Mouse (Mus musculus): ENCODE results near the gene Ugt1a6a.

Gene Ugt1a6a

DNA sequence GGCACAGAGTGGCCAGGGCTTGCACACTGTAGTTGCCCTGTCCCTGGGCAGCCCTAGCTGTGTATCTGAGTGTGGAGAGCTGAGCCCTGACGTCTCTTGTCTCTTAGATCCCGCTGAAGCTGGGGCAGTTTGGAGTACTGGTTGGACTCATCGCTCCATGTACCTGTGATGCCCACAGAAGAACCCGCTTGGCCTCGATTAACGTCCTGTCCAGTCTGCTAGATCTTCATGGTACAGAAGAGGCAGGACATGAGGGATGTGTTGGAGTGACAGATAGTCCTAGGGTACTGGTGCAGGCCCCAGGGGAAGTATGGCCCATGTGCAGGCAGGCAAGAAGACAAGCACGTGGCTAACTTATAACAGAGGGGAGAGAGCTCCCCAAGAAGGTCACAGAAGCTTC is 115.0 kb downstream of the Ugt1a6a start:
- no peak for DNase-seq (ENCODE audit: low read depth, low spot score)

DNA sequence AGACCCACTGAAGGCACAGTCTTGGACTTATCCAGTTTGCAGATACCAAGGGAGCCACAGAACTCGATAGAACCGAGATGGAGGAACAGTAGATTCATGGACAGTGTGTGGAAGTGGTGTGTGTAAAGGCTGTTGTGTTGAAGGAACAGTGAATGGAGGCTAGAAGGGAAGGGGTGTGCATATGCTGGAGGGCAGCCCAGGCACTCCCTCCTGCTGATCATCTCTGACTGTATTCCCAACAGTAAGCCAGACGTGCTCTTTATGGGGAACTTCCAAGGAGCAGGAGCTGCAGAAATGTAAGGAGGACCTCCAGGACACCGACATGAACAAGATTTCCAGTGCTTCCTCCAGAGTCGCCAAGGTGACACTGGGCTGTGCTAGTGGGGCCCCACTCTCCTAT is 115.4 kb downstream of the Ugt1a6a start:
- no peak for DNase-seq (ENCODE audit: low read depth, low spot score)

DNA sequence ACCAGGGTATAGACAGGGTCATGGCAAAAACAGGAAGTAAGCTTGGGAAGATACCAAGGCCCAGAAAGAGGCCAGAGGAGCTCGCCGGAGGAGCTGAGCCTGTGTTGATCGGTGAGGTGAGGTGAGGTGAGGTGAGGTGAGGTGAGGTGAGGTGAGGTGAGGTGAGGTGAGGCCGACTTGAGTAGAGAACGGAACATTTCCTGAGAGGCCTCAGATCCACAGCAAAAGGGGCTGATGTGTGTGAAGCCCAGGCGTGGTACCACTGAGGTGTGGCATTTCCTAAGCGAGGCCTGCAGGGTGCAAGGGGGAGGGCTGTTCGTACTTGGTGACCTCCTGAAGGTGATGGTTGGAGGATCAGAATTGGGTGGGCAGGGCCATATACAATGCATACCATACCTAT is 118.5 kb downstream of the Ugt1a6a start:
- no peak for DNase-seq (ENCODE audit: low read depth, low spot score)

DNA sequence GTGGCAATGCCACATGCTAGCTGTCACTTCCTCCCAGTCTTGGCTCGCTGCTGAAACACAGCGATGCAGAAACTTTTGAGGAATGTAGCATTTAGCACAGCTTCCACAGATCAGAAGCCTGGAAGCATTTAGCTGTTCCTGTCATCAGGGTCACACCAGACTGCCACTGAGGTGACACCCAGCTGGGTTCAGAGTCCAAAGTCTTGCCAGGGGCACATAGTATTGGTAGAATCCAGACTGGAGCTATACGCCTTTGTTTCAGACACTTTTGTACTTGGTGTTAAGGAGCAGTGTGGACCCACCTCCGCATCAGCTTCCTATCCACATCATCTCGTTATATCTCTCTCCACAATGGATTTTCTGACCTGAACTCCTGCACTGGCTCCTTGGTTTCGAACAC is 118.9 kb downstream of the Ugt1a6a start:
- no peak for DNase-seq (ENCODE audit: low read depth, low spot score)

DNA sequence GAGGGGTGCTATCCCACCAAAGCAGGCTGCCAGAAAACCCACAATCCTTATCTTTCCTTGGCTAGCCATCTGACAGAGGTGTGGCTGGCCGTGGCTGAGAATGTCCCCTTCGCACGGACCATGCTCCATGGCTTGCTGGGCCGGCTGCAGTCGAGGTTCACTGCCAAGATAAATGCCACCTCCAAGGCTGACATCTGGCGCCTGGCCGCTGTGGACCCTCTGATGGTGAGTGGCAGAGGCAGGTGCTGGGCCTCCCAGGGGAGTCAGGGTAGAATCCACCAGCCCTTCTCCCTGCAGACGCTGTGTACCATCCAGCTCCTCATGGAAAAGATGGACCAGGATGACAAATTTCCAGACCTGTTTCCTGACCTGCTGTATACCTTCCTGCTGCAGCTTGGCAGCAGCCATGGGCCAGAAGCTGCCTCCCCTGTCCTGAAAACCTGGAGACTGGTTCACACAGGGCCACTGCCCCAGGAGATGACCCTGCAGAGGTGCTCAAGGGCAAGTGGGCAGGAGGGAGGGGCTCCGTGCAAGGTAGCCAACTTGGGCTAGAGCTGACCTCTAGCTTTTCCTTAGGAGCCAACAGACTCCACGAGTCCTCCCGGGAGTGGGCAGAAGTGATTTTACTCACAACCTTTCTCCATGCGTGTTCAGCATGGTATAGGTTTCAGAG is 120.3 kb downstream of the Ugt1a6a start:
- DNase-seq (ENCODE audit: low read depth, low spot score) = no peak

DNA sequence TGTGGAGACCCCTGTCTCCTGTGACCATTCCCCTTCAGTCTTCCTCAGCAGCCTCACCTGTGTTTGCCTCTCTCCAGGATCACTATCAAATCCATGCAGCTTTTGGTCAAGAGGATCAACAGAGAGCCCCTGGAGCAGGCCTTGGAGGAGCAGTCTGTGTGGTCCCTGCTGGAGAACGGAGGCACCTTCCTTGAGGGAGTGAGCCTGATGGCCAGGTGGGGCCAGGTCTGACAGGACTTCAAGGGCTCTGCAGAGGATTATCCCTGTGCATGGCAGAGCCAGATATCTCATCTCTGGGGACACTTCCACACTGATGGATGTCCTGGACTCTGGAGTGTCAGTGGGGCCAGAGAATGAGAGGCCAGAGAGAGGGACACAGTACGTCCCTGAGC is 120.9 kb downstream of the Ugt1a6a start:
- DNase-seq (ENCODE audit: low read depth, low spot score) = no peak

DNA sequence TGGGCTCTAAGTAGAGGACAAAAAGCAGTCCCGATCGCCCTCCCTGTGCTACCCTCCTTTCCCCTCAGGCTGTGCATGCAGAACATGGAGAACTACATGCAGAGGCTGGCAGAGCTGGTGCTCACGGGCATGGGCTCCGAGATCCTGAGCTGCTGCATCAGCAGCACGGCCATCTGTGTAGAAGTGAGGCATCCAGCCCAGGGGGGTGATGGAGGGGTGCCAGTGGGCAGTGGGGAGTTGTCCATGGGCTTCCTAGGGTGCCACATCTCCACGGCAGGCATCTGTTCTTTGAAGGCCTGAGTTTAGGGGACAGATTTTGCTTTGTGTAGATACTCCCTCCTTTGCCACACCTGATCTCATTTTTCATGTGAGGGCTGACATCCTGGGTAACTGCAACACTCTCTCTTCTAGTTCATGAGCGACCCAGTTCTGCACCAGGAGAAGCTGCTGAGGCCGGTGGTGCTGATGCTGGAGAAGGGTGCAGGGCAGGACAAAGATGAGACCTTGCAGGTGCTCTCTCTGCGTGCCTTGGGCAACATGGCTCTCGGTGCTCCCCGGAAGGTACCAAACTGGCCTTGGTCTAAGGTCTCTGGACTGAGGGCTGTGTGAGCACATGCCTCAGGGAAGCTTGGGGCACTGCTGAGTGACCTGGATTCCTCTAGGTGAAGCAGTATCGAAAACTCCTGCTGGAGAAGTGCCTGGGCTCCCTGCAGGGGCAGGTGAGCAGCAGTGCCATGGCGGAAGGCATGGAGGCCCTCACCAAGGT is 121.6 kb downstream of the Ugt1a6a start:
- no peak for DNase-seq (ENCODE audit: low read depth, low spot score)

DNA sequence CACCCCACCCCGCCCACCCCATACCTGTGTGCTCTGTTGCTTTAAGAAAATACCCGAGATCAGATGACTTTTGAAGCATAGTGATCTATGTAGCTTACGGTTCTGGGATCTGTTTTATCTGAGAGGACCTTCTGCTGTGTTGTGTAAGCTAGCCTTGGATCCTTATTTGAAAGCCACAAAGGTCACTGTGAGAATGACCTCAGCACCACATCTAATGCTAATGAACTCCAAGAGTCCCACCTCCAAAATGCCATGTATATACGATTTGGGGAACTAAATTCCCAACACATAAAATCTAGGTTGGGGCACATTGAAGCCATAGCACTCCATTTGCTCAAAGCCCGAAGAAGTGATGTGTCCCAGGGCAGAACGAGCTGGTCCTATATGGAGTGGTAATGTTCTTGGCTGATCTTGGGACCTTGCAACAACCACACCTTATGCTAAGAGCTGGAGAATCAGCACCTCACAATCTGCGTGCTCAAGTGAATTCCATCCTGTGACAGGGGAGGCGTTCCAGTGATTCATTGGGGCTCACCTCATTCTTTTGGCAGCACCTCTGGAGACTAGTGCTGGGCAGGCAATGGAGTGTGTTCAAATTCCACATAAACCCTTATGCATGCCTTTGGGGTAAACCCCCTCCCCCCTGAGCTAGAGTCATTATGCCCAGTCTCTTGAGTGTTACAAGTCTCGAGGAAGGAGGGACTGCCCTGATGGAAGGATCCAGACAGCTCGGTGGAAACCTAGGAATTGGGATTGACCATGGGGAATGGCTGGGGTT is 122.5 kb downstream of the Ugt1a6a start:
- no peak for DNase-seq (ENCODE audit: low read depth, low spot score)

DNA sequence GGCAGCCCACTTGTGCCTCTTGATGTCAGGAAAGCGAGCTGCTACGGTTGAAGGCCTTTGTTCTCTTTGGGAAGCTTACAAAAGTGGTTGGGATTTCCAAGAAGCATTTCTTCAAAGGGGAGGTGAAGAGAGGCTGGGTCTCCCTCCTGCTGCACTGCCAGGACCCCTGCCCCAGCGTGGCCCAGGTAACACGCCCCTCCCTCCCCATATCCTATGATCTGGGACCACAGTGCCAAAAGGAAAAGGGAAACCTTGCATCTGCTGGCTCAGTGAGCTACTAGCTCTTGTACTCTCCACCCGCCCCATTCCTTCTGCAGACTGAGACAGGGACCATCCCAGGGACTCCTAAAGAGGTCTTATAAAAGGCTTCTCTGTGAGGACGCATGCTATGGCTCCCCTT is 123.1 kb downstream of the Ugt1a6a start:
- no peak for DNase-seq (ENCODE audit: low read depth, low spot score)

DNA sequence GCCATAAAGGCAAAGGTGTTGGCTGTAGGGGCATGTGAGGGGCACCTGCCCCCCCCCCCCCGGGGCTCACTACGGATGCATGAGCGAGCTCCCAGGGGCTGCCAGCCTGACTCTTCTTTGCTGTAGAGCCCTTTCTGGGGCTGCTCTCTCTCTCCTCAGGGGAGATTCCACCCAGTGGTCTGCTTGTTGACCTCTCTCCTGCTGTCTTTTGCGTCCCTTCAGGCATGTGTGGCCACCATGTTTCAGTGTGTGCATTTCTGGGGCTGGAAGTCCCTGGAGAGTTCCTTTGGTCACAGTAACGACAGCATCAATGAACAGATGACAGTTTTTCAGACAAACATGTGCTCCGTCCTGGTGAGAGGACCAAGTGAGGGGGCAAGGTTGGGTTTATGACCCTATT is 123.8 kb downstream of the Ugt1a6a start:
- DNase-seq (ENCODE audit: low read depth, low spot score) = no peak

DNA sequence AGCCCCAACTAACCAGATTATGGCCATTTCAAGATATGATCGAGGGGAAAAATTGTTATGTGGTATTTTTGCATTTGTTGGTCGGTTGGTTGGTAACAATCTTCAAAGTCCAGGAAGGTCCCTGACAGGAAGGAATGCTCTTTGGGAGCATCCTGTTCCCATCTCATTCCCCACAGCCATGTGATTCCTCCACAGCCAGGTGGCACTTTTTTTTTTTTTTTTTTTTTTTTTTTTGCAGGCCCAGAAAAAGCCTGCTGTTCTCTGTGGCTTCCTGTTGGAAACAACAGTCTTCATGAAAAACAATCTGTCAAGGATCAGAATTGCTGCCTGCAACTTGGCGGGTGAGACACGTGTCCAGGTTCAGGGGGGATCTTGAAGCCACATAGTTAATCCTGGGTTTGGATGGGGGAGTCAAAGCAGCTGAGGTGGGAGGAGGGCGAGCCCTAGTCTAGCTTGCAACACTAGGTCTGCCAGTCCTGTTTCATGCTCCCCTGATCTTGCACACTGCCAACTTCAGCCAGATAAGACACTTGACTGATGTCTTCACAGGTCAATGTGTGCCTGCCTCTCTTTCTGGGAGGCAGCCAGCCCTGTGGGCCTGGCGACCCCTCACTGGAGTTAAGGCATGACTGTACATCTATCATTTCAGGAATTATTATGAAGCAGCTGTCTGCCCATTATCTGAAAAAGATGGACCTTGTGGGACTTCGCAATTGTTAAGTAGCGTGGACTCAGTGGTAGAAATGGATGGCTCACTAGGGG is 124.5 kb downstream of the Ugt1a6a start:
- DNase-seq (ENCODE audit: low read depth, low spot score) = peak; percentile 44

DNA sequence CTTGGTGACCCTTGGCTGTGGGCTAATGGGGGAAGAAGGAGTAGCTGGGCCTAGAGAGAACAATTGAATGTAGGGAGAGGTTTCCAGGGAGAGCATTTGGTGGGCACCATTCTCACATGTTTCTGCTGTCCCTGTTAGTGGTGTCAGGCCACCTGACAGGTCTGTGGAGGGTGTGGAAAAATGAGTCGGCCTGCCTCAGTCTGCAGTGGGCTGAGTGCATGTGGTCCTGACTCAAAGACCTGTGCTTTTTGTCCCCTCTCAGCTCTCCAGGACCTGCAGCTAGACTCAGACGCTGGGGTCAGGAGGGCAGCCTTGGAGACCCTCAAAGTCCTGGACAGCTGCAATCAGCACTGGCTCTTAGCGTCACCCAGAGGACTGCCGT is 125.0 kb downstream of the Ugt1a6a start:
- no peak for DNase-seq (ENCODE audit: low read depth, low spot score)

DNA sequence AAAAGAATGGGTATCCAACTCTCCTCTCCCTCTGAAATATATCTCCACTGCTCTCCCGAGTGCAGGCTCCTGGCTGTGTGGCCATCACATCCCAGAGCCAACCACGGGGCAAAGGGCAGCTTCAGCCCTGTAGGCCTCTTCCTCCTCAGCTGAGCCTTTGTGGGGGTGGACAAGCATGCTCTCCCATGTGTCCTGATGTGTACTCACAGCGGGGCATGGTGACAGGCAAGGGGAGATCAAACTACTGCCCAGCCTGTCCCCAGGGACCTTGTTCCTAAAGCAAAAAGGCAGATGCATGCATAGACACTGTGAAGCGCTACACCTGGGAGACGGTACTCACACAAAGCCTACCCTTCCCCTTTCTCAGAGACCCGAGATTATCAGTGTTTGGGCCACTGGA is 125.5 kb downstream of the Ugt1a6a start:
- no peak for DNase-seq (ENCODE audit: low read depth, low spot score)

DNA sequence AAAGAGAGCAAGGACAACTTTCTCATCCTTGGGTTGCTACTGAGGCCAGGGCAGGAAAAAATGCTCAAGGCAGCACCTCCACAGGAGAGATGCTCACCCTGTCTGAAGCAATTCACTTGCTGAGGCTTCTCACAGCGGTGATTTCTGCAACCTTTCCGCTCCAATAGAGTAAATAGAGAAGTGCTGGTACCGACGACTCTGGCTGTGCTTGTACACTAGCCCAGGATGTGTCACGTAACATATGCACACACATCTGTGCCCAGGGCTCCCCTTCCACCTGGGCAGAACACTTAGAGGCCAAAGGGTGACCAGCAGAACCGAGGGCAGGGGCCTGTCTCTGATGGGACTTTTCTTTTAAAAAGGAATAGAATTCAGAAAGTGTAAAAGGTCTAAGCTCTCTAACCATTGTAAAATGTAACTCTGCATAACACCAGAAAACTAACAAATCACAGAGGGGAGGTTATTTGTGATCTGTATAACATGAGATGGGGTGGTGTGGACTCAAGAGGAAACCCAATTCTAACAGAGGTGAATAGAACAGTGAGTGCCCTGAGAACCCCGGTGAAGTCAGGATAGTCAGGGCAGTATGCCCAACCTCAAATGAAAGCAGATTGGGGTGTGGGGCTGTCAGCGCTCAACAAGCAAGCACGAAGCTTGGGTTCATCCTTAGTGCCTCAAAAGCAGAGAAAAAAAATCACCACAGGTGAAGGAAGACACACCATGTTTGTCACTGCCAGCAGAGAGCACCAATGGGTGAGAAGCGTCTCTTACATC is 126.2 kb downstream of the Ugt1a6a start:
- DNase-seq (ENCODE audit: low read depth, low spot score) = no peak

DNA sequence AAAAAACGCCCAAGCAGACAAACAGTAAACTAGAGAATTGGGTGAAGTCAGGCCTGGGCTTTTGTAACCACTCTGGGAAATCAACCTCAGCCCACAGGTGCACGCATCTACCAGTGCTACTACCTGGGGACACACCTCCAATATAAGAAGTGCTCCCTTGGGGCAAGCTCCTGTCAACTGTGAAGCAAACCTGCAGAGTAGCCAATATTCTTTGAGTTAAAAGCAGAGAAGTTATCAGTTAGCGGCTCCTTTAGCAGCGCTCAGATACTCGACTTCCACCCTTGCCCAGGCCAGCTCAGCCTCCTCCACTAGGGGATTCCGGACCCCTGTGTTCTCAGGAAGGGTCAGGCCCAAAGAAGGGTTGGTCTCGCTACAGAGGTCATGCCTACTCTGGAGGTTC is 127.1 kb downstream of the Ugt1a6a start:
- no peak for DNase-seq (ENCODE audit: low read depth, low spot score)

DNA sequence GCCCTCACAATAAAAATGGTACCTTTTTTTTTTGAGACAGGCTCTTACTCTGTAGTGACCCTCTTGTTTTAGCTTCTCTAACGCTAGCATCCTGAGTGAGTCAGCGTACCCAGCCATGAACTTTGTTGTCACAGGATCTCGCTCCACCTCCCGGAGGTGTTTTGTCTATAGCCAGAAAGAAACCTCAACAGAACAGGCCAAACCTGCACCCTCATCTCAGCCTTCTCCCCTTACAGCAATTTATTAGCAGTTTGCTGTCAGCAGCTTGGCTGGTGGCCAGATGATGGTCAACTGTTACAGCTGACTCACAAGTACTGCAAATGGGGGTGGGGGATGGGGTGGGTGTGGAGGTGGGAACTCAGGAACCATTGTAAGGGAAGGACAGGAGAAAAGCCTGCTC is 127.6 kb downstream of the Ugt1a6a start:
- peak; percentile 52 for DNase-seq (ENCODE audit: low read depth, low spot score)

DNA sequence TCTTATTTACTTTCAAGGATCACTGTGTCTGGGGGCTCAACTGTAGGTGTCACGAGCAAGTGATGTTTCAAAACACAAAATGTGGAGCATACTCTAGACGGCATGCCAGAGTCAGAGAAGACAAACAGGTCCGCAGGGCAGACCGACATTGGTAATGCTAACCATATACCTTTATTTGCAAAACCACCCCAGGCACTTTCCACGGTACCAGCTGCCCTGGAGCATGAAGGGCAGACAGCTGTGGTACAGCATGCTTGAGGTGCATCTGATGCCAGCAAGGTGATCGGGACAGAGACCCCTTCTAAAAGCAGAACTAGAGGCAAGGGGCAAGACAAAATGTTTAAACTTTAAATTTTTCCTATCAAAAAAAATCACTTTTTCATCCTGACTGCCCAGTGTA is 128.4 kb downstream of the Ugt1a6a start:
- DNase-seq (ENCODE audit: low read depth, low spot score) = no peak

DNA sequence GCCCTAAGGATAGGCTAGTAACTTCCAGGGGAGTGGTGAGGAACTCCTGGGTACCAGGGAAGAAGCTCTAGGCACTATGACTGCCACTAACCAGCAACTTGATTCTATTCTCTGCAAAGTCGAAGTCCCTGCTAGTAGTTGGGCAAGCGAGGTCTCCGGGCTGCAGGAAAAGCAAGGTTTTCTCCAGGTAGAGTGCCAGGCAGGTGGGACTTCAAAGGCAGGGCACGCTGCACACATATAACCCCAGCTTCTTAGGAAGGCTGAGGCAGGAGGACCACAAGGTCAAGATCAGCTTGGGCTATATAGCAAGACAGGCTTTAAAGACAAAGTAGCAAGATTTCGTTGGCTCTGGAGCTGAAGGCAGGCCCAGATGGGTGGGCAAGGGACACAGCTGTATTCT is 129.2 kb downstream of the Ugt1a6a start:
- DNase-seq (ENCODE audit: low read depth, low spot score) = no peak

DNA sequence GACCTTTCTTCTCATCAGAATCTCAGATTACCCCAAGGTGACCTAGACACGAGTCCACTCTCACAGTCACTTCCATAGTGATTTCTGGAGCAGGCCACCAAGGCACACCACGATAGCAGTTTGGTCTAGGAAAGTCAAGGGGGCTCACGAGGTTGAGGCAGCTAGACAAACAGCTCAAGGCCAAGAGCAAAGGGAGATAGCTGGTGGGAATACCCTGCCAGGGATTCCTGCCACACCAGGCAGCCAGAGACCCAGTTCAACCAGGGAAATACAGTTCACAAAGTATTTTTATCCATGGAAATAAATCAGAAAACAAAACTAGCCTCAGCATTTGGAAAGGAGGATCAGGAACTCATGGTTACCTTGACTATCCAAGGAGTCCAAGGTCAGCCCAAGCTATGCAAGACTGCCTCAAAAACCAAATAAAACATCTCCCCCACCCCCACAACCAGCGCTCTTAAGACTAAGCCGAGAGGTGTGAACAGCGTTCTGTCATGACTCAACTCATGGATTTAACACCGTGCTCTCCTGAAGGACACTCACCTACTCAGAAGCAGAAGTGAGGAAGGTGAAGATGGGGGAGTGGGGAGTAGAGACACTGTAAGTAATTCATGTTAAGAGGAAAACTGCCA is 129.7 kb downstream of the Ugt1a6a start:
- DNase-seq (ENCODE audit: low read depth, low spot score) = no peak

DNA sequence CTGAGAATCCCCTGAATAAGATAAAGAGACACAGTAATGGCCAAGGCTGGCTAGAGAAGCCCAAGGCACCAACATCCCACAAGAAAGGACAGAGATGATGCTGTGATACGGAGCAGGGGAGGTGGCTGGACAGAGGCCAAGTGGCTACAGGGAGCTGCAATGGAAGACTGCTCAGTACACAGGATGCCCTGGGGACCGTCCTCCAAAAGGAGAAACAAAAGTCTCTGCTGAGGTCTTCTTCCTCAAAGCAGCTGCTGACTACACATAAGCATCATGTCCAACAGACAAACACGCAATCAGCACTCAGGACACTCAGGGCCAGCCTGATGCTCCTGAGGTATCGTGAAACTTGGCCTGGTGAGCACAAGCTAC is 130.2 kb downstream of the Ugt1a6a start:
- no peak for DNase-seq (ENCODE audit: low read depth, low spot score)

DNA sequence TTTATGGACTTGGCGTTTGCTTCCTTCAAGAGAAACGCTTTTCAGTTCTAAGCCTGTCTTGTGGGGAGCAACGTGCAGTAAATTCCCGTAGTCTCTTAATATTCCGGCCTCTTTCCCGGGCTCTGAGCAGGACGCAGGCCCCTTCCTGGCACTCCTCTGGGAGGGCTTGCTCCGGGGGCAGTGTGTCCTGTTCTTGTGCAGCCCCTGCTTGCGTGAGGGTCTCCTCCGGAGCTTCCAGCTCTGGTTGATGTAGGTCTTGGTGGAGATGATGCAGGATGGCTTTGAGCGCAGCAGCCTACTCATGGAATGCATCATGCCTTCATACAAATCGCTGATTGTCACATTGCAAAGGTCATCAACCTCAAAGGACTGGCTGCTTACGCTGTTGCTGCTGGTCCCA is 131.5 kb downstream of the Ugt1a6a start:
- no peak for DNase-seq (ENCODE audit: low read depth, low spot score)

Data from mesoderm, embryonic 11.5 days (tissue).